Mouse (Mus musculus): ENCODE data around the gene Cacna1c. TPM values are rescaled to one million over a fixed set of nuclear protein-coding genes. Genes with fewer than 3 reads are reported as not detected.

Cacna1c gene
- polyA plus RNA-seq, 1 experiment: 1.3 TPM

DNA sequence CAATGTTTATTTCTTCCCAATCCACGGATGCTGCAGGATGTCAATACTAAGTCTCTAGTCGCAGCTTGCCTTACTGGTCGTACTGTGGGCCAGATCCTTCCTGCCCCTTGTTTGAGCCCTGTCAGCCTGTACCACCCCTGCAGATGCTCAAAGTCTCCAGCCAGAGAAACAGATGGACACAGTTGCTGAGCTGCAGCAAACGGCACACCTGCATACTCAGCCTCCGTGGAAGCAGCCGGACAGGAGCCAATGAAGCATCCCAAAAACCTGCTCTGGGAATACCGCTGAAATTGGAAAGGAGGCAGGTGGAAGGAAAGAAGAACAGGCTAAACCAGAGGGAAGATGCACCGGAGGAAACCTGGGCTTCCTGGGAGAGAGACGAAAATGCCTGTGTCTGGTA, 243.8 kb downstream of the Cacna1c start:
- H3K4me3 ChIP-seq (replicated peaks): no peak overlapping the region
- H3K27me3 ChIP-seq (replicated peaks): peaks cover 10% of the 10 kb centered on the region
- H3K4me1 ChIP-seq: no peaks in the 10 kb centered on the region
- no peak for TF ChIP-seq FLI1 (IDR thresholded peaks at IDR 0.05; ENCODE audit: low read length)
- TF ChIP-seq GATA1 (IDR thresholded peaks at IDR 0.05; ENCODE audit: borderline replicate concordance, low read length): no peak
- no peaks in the 10 kb centered on the region for H3K9me3 ChIP-seq
- H3K36me3 ChIP-seq (replicated peaks; ENCODE audit: low read length): no peaks in the 10 kb centered on the region

GRCm38 (mm10) chr6:118950190-118950589, 246.0 kb downstream of the Cacna1c start:
- H3K9me3 ChIP-seq: no peaks in the 10 kb centered on the region
- no peaks in the 10 kb centered on the region for H3K4me1 ChIP-seq
- H3K4me3 ChIP-seq (replicated peaks): no peak overlapping the region
- H3K27me3 ChIP-seq (replicated peaks): peaks cover 12% of the 10 kb centered on the region
- TF ChIP-seq FLI1 (IDR thresholded peaks at IDR 0.05; ENCODE audit: low read length) (no peak), GATA1 (IDR thresholded peaks at IDR 0.05; ENCODE audit: borderline replicate concordance, low read length) (no peak)
- no peaks in the 10 kb centered on the region for H3K36me3 ChIP-seq (replicated peaks; ENCODE audit: low read length)

GRCm38 (mm10) chr6:118947286-118947685, 248.9 kb downstream of the Cacna1c start:
- no peaks in the 10 kb centered on the region for H3K36me3 ChIP-seq (replicated peaks; ENCODE audit: low read length)
- H3K9me3 ChIP-seq: no peaks in the 10 kb centered on the region
- peaks cover 22% of the 10 kb centered on the region for H3K27me3 ChIP-seq (replicated peaks)
- H3K4me1 ChIP-seq: no peaks in the 10 kb centered on the region
- H3K4me3 ChIP-seq (replicated peaks): no peak overlapping the region
- TF ChIP-seq GATA1 (IDR thresholded peaks at IDR 0.05; ENCODE audit: borderline replicate concordance, low read length) (no peak), FLI1 (IDR thresholded peaks at IDR 0.05; ENCODE audit: low read length) (no peak)

DNA sequence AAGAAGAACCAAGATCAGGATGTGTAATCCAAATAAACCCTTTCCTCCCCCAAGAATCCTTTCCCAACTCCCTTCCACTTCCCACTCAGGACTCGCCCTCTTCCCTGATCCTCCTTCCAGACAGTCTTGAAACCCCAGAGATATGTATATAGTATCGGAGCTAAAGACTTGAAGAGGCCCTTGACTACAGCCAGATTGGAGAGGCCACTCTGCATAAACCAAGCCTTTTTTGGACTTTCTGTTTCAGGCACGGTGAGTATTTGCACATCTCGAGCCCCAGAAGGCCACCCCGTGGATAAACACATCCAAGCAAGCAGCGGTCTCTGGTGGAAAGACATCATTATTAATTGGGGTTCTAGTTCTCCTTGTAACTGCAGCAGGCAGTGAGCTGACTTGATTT, 249.6 kb downstream of the Cacna1c start:
- Histone ChIP-seq H3K36me3 (replicated peaks; ENCODE audit: low read length) (no peaks in the 10 kb centered on the region), H3K27me3 (replicated peaks) (peaks cover 25% of the 10 kb centered on the region), H3K4me3 (replicated peaks) (no peak overlapping the region), H3K9me3 (no peaks in the 10 kb centered on the region), H3K4me1 (no peaks in the 10 kb centered on the region)
- no peak for TF ChIP-seq GATA1 (IDR thresholded peaks at IDR 0.05; ENCODE audit: borderline replicate concordance, low read length)
- no peak for TF ChIP-seq FLI1 (IDR thresholded peaks at IDR 0.05; ENCODE audit: low read length)

DNA sequence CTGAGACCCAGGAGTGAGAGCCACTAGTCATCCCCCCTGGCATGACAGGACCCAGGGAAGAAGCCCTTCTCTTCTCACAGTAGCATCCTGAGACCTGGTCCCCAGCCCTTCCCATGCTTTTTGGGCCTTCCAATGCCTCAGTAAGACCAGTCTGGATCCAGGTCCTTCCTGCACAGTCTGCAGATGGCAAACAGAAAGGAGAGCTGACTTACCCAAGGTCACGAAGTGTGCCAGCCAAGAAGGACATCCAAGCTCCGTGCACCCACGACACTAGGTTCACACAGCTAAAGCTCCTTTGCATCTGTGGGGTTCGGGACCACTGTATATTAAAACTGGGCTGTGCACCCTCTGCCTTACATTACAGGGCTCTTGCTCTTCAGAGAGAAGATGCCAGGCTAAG, 252.1 kb downstream of the Cacna1c start:
- no peak for TF ChIP-seq FLI1 (IDR thresholded peaks at IDR 0.05; ENCODE audit: low read length)
- TF ChIP-seq GATA1 (IDR thresholded peaks at IDR 0.05; ENCODE audit: borderline replicate concordance, low read length): no peak
- Histone ChIP-seq H3K4me1 (no peaks in the 10 kb centered on the region), H3K4me3 (replicated peaks) (no peak overlapping the region), H3K36me3 (replicated peaks; ENCODE audit: low read length) (no peaks in the 10 kb centered on the region), H3K27me3 (replicated peaks) (peaks cover 23% of the 10 kb centered on the region), H3K9me3 (no peaks in the 10 kb centered on the region)

DNA sequence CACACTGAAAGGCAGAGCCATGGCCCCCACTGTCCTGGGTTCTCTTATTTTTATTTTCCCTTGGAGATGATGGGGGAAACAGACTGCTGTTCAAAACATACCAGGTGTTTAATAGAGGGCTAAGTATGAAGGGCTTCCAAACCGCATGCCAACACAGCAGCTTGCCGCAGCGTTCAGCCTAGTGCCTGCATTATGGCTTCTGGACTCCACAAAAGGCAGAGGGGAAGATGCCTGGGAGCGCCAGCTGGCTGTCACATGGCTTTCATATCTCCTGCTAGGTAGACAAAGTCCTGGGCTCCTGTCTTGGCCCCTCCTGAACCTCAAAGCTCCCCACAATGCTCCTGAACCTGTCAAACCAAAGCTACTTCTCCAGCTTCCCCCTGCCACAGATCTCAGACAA, 254.4 kb downstream of the Cacna1c start:
- TF ChIP-seq GATA1 (IDR thresholded peaks at IDR 0.05; ENCODE audit: borderline replicate concordance, low read length) (no peak), FLI1 (IDR thresholded peaks at IDR 0.05; ENCODE audit: low read length) (no peak)
- no peaks in the 10 kb centered on the region for H3K4me1 ChIP-seq
- no peak overlapping the region for H3K4me3 ChIP-seq (replicated peaks)
- H3K9me3 ChIP-seq: no peaks in the 10 kb centered on the region
- peaks cover 29% of the 10 kb centered on the region for H3K27me3 ChIP-seq (replicated peaks)
- H3K36me3 ChIP-seq (replicated peaks; ENCODE audit: low read length): no peaks in the 10 kb centered on the region

DNA sequence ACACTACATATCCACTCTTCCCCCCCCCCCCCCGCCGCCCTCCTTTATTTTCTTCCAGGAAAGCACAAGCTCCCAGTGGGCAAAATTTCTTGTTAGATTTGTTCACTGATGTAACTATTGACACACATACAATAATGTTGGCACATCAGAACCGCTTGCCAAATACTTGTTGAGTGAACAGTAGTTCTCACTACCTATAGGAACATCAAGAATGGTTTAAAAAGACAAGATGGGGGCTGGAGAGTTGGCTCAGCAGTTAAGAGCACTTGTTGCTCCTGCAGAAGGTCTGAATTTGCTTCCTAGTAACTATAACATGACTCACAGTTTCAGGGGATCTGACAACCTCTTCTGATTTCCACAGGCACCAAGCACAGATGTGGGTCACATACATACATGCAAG, 255.2 kb downstream of the Cacna1c start:
- TF ChIP-seq GATA1 (IDR thresholded peaks at IDR 0.05; ENCODE audit: borderline replicate concordance, low read length) (no peak), FLI1 (IDR thresholded peaks at IDR 0.05; ENCODE audit: low read length) (no peak)
- Histone ChIP-seq H3K36me3 (replicated peaks; ENCODE audit: low read length) (no peaks in the 10 kb centered on the region), H3K9me3 (no peaks in the 10 kb centered on the region), H3K4me3 (replicated peaks) (no peak overlapping the region), H3K4me1 (no peaks in the 10 kb centered on the region), H3K27me3 (replicated peaks) (peaks cover 34% of the 10 kb centered on the region)

DNA sequence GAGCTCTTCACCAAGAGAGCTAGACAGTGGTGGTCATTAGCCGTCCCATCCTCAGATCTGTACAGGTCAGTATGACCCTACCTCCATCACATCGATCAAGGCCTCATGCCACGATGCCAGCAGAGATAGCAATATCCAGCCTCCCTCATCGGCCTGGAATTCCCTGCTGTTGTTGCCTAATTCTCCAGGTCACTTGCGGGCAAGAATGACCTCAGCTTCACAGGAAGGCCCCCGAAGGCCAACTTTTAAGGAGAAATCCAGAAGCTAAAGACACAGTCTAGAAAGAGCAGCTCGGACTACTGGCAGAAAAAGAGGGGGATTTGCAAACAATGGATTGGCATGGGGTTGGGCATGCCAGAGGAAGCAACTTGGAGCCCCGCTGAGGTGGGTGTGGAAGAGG, 256.6 kb downstream of the Cacna1c start:
- Histone ChIP-seq H3K36me3 (replicated peaks; ENCODE audit: low read length) (no peaks in the 10 kb centered on the region), H3K27me3 (replicated peaks) (peaks cover 36% of the 10 kb centered on the region), H3K4me1 (no peaks in the 10 kb centered on the region), H3K9me3 (no peaks in the 10 kb centered on the region), H3K4me3 (replicated peaks) (no peak overlapping the region)
- TF ChIP-seq GATA1 (IDR thresholded peaks at IDR 0.05; ENCODE audit: borderline replicate concordance, low read length) (no peak), FLI1 (IDR thresholded peaks at IDR 0.05; ENCODE audit: low read length) (no peak)

DNA sequence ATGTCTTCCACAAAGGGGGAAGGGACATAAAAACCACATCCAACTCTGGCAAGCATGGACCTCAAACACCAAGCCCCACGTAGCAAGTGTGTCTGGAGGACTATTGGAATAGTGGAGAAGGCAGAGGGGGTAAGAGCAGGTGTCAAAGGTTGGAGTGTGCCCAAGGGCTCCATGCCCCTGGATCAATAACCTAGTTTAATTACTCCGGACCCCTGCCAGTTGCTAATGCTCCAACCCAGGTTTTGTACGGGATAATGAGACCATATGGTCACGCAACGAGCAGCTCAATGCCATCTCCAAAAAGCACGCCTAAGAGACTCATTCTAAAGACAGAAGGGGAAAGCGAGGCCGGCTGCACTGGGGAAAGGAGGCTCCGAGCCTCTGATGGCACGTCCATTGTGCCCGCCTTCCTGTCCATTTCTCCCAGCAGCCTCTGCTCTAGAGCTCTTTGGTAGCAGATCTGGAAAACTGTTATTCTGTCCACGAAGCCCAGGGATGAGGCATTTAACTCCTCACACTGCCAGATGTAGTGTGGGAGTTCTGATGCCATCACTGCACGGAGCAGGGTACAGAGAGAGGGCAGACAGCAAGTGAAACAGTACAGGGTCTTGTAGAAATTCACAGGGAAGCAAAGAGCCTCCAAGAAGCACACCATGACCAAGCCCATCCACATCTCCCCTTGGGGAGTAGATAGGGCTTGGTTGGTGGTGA, 257.7 kb downstream of the Cacna1c start:
- Histone ChIP-seq H3K27me3 (replicated peaks) (peaks cover 31% of the 10 kb centered on the region), H3K4me3 (replicated peaks) (no peak overlapping the region), H3K9me3 (no peaks in the 10 kb centered on the region), H3K4me1 (no peaks in the 10 kb centered on the region), H3K36me3 (replicated peaks; ENCODE audit: low read length) (no peaks in the 10 kb centered on the region)
- TF ChIP-seq GATA1 (IDR thresholded peaks at IDR 0.05; ENCODE audit: borderline replicate concordance, low read length): no peak
- TF ChIP-seq FLI1 (IDR thresholded peaks at IDR 0.05; ENCODE audit: low read length): no peak

DNA sequence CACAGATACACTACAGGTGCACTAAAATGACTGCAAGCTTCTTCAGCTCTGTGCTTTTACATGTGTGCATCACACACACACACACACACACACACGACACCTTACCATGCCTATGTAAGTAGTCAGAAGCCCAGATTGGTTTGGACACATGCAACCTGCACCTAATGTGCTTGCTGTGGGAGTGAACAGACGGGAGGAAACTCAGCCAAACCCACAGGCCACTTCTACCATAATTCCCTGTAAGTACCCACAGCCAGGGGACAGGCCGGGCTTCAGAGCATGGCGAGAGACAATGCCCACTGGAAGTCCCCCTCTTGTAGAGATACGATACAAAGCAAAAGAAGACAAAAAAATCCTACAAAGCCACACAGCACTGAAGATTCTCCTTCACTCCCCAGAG, 258.7 kb downstream of the Cacna1c start:
- peaks cover 31% of the 10 kb centered on the region for H3K27me3 ChIP-seq (replicated peaks)
- TF ChIP-seq FLI1 (IDR thresholded peaks at IDR 0.05; ENCODE audit: low read length) (no peak), GATA1 (IDR thresholded peaks at IDR 0.05; ENCODE audit: borderline replicate concordance, low read length) (no peak)
- no peaks in the 10 kb centered on the region for H3K4me1 ChIP-seq
- no peaks in the 10 kb centered on the region for H3K9me3 ChIP-seq
- H3K36me3 ChIP-seq (replicated peaks; ENCODE audit: low read length): no peaks in the 10 kb centered on the region
- no peak overlapping the region for H3K4me3 ChIP-seq (replicated peaks)

All from megakaryocyte, embryonic 14.5 days (primary cell).